Mouse (Mus musculus) CD4-positive, CD25-positive, alpha-beta regulatory T cell, adult 2 months (primary cell): Measurements from ENCODE around the gene Zfp768.
"Not testable (repeated sequence)": the region's sequence is repeated elsewhere in the genome, so short reads cannot be mapped to it uniquely, and the experiment has no call there.

ENCODE experiments used
- DNase-seq: peaks from one replicate; pipeline ENCODE4 v3.0.0-alpha.2; 2012; ENCODE audit warnings: low read depth, low spot score

Gene Zfp768

GRCm38 (mm10) chr7:127345512-127346325 is at the start of gene Zfp768:
Gene Zfp768 (minus strand): TSS chr7:127345589.
- DNase-seq: peak; percentile 87

GRCm38 (mm10) chr7:127393944-127394333 is 48.5 kb upstream of the Zfp768 start:
- DNase-seq: no peak

DNA sequence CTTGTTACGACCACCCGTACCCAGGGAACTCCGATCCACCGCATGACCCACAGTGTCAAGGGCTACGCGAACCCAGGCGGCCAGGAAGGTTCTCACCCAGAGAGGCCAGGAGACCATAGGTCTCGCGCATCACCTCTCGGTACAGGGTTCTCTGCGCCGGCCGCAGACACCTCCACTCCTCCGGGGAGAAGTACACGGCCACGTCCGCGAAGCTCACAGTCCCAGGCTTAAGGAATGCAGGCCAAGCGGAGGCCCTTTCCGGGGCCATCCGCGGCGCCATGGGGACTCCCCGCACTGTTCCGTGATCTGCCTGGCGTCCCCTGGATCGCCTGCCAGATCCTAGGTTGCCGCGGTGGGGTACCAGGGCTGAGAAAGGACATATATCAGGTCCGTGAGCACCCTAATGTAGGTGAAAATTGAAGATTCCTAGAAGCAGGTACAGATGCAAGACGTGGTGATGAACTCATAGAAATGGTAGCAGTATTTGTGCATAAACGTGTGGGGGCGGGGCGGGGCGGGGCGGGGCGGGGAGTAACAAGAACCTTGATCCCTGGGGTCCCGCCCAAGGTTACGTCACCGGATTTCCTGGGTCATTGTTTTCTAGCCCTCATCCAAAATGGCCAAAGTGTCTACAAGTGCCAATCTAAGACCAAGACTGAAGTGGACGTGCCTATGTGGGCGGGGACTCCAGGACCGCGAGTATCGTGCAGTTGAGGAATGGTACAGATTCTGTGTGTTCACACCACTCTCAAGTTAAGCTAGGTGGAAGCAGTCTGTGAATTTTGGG is 48.0 kb upstream of the Zfp768 start, which contains the start of gene E430018J23Rik:
E430018J23Rik (minus strand) TSS at position 473 of the 787 bp plus-strand sequence.
- peak; percentile 97 for DNase-seq

- no peak for DNase-seq
These were observed 46.9 kb upstream of the Zfp768 start for GRCm38 (mm10) chr7:127392251-127392824.

- no peak for DNase-seq
These were observed 46.1 kb upstream of the Zfp768 start for GRCm38 (mm10) chr7:127391538-127391937.

DNA sequence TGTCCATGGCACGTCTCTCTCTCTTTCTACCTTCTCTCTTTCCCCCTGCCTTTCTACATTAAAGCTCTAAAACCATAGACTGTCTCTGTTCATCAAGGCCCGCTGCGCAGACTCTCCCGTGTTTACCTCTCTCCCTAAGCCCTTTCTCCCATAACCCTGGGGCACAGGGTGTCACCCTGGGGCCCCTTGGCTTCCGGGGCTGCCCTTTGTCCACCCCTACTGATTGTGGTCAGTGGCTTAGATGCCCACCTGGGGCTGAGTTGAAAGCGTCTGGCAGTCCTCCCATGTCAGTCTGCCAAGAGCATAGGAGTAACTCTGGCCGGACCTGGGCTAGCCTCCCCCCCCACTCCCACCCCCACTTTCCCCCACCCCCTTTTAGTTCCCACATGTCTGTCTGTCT is 44.9 kb upstream of the Zfp768 start:
- DNase-seq: no peak

GRCm38 (mm10) chr7:127388201-127388600 is 42.8 kb upstream of the Zfp768 start:
- DNase-seq: not testable (repeated sequence)

DNA sequence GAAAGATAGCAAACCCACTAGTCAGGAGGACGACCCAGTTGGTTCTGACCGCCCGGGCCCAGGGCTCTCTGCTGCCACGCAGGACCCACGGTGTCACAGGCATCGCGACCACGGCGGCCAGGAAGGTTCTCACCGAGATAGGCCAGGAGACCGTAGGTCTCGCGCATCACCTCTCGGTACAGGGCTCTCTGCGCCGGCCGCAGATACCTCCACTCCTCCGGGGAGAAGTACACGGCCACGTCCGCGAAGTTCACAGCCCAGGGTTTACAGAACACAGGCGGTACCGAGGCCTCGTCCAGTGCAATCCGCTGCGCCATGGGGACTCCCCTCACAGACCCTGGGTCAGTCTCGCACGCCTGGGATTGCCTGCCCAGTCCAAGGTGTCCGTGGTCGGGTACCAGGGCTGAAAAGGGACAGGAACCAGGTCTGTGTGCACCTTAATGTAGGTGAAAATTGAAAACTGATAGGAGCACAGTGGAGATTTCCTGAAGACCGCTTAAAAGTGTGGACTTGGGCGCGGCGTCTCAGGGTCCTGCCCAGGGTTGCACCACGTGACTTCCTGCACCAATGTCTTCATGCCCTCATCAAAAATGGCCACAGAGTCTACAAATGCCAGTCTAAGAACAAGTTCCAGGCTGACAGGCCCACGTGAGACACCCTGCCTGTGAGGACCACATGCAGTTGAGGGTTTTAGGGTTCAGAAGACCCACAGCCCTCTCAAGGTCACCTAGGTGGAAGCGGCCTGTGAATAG is 41.4 kb upstream of the Zfp768 start, which contains the start of gene 9130019O22Rik:
9130019O22Rik (minus strand) TSS at position 526 of the 752 bp plus-strand sequence.
- peak; percentile 95 for DNase-seq

DNA sequence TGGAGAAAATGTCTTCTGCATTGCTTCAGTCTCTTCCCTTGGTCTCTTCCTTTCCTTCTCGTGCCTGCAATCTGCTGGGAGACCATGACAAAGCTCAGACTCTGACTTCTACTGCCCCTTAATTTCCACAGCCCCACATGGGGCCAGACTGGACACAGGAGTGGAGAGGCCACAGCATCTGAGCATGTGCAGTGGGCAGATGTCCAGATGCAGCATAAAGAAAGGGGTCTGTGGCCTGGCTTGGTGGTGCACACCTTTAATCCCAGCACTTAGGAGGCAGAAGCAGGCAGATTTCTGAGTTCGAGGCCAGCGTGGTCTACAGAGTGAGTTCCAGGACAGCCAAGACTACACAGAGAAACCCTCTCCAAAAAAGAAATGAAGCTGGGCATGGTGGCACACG is 40.2 kb upstream of the Zfp768 start:
- not testable (repeated sequence) for DNase-seq

DNA sequence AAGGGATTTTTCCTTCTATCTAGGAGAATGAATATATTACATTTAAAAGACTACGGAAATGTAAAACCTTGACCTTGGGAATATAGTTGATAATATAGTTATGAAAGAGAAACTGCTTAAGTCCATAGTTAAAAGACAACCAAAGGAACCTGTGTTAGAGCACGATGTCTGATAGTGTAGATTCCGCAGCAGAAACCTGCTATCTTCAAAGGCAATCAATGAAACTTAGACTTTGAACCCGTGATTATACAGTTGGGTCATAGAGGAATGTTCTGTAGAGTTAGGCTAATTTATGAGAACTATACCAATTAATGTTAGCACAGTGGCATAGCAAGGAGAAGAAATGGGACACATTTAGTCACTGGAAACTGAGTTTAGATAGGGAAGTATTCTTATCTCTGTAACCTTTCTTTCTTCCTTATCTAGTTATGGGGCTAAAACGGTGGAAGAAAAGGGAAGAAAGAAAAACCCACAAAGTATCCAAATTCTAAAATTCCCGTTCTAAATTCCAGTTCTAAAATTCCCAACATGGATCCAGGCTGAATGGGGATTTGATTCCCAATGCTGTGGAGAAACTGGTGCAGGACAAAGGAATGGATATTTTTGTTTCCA is 33.0 kb upstream of the Zfp768 start:
- DNase-seq: no peak

DNA sequence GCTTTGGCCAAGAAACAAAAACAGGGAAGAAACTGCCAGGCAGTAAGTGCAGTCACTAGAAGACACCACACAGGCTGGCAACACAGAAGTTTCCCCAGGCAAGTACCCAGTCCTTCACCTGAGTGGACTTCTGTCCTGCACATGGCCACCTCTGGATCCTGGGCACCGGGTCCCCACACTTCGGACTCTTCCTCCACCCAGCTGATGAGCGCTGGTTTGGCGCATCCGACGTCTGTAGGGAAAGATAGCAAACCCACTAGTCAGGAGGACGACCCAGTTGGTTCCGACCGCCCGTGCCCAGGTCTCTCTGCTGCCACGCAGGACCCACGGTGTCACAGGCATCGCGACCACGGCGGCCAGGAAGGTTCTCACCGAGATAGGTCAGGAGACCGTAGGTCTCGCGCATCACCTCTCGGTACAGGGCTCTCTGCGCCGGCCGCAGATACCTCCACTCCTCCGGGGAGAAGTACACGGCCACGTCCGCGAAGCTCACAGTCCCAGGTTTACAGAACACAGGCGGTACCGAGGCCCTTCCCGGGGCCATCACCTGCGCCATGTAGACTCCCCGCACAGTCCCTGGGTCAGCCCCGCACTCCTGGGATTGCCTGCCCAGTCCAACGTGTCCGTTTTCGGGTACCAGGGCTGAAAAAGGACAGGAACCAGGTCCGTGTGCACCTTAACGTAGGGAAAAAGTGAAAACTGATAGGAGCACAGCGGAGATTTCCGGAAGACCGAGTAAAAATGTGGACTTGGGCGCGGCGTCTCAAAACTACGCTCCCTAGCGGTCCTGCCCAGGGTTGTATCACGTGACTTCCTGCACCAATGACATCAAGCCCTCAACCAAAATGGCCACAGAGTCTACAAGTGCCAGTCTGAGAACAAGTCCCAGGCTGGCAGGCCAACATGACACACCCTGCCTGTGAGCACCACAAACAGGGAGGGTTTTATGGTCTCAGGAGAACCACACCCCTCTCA is 30.2 kb upstream of the Zfp768 start, which contains the start of gene Zfp747:
Zfp747 (minus strand) TSS at position 780 of the 975 bp plus-strand sequence.
- peak; percentile 97 for DNase-seq

DNA sequence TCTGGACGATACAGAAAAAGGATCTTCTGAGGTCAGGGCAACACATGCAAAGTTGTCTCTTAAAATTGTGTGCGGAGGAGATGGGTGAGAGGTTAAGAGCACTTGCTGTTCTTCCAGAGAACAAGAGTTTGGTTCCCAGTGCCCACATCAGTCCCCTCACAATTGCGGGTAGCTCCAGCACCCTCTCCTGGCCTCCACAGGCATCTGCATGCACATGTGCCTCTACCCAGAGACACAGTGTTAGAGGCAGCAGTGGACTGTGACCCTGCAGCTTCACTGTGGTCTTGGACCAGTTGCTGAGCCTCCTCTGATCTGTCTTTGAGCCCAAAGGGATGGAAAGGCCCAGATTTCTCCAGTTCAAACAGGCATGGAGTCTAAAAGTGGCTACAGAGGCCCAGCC is 26.5 kb upstream of the Zfp768 start:
- DNase-seq: not testable (repeated sequence)

GRCm38 (mm10) chr7:127371213-127371612 is 25.8 kb upstream of the Zfp768 start:
- no peak for DNase-seq

- DNase-seq: no peak
These were observed 20.9 kb upstream of the Zfp768 start for GRCm38 (mm10) chr7:127366249-127366648.

GRCm38 (mm10) chr7:127364166-127364565 is 18.8 kb upstream of the Zfp768 start:
- DNase-seq: no peak

DNA sequence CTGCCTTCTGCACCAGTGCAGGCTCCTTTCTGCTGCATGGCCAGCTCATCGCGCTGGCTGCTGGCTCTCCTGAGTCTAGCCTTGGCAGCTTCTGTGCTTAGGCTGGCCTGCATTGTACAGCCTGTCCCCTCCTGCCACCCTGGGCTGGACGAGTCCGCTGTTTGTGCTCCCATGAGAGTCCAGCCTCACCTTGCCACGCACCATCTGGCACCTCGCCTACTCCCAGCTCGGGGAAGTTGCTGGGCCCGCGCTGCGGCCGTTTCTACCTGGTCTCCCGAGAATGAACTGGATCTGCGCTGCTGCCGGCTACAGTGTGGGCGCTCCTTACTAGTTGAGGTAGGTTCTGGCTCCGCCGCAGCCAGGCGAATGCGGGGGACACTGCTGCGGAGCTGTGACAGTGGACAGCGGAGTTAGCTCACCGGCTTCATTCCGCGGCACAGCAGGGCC is 18.1 kb upstream of the Zfp768 start:
- DNase-seq: no peak

- DNase-seq: peak; percentile 80
These were observed 17.0 kb upstream of the Zfp768 start for GRCm38 (mm10) chr7:127362418-127362817.

DNA sequence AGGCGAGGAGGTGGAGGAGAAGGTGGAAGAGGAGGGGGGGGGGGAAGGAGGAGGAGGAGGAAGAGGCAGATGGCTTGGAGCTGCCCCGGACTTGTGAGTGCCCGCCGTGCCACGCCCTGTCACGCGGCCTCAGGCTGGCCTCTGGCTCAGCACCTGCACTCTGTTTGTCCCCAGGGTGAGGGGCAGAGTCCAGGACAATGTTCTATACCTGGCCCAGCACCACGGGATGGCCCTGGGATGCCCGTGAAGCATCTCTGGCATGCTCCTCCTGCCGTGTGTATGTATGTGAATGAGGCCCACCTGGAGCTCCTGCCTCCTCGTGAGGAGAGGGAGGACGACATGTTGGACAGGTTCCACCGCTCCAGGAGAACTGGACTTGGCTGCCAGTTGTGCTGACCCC is 16.1 kb upstream of the Zfp768 start:
- DNase-seq: no peak

DNA sequence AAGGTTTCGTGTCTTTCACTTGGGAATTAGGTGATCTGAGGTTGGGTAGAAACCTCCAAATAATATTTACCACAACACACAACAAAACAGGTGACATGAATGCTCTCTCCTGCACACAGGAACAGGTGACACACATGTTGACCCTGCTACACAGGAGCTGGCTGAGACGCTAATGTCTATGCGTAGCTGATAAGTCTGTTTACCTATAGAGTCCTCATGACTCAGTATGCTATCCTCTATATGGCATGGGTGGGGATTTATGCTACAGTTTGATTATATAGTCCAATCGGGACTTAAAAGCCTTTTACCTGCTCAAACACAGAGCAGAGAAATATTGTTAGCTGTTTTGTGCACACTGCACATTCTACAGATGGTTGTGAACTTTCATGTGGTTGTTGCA is 14.9 kb upstream of the Zfp768 start:
- DNase-seq: no peak

GRCm38 (mm10) chr7:127358472-127358871 is 13.1 kb upstream of the Zfp768 start:
- DNase-seq: no peak
